ENCODE assay signal across 8 mouse cellular contexts in the genomic region with DNA sequence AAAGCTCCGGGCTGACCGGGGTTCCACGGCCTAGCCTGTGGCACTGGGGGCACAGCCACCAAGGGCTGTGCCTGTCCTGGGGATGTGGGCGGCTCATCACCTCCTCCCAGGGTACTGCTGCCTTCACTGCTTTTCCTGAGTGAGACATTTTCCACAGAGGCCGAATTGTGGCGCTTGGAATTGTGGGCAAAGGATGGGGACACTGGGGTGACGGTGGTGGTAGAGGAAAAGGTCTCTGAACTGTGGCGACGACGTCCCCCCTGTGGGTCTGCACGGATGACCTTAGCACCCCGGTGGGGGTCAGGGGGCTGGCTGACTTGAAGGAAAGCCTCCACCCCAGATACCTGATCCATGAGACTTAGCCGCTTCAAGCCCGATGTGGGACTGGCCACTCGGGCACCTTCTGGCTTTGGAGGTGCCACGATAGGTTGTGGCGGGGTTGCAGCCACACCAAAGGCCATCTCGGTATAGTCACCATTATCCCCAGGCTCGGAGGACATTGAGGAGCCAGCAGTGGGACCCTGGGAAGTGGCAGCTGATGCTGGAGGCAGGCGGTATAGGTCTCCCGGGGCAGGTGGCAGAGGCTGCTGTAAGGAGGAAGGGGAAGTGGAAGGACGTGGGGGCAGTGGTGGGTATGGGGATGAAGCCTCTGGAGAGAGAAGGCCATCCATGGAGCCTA. TPM values are rescaled to one million over a fixed set of nuclear protein-coding genes. Genes with fewer than 3 reads are reported as not detected.
DNase-seq lines count a peak whose midpoint lies in the region; ATAC-seq and TF ChIP-seq lines count a peak whose summit lies in the region.

No protein-coding gene starts in this region.

- peaks cover 75% of the 10 kb centered on the region for H3K36me3 ChIP-seq in erythroblast, embryonic 14.5 days (ENCODE audit: control insufficient read depth)
- peaks cover 23% of the 10 kb centered on the region; the same call in 1 of the 2 replicates for H3K36me3 ChIP-seq in E14TG2a.4 (ENCODE audit: insufficient read depth, low read length)
- 0 out of 2 replicates have a peak, but pooled peaks cover 12% of the 10 kb centered on the region for H3K36me3 ChIP-seq in forebrain, embryonic 12.5 days (replicated peaks)
- no peaks in the 10 kb centered on the region for H3K36me3 ChIP-seq in liver, adult 2 months (ENCODE audit: control insufficient read depth, insufficient read depth, low read length)

- no peak overlapping the region for H3K27ac ChIP-seq in forebrain, embryonic 12.5 days
- H3K27ac ChIP-seq in liver, adult 2 months (replicated peaks; ENCODE audit: insufficient read depth, low read depth, low read length) = no peak overlapping the region

- no peaks in the 10 kb centered on the region for H3K9me3 ChIP-seq in erythroblast, embryonic 14.5 days (ENCODE audit: control insufficient read depth, low read length)
- no peaks in the 10 kb centered on the region for H3K9me3 ChIP-seq in E14TG2a.4 (ENCODE audit: low read length)
- no peaks in the 10 kb centered on the region for H3K9me3 ChIP-seq in forebrain, embryonic 12.5 days

- 73% methylated on average over 22 of the region's 22 CpGs for WGBS in forebrain, embryonic 12.5 days
- 25% methylated on average over 22 of the region's 22 CpGs for WGBS in liver, adult 2 months

- no peak for TF ChIP-seq CTCF in E14TG2a.4 (conservative IDR thresholded peaks at IDR 0.05; ENCODE audit: low read length)
- TF ChIP-seq CTCF in liver, adult 2 months (IDR thresholded peaks at IDR 0.05; ENCODE audit: low read depth, low read length) = no peak

- H3K4me2 ChIP-seq in forebrain, embryonic 12.5 days = peak overlapping the region; percentile 93

- H3K79me2 ChIP-seq in liver, adult 2 months (ENCODE audit: control insufficient read depth, insufficient read depth, low read length) = peaks cover 60% of the 10 kb centered on the region

- no peak for ATAC-seq in erythroblast, adult 5-6 weeks (replicated peaks; ENCODE audit: low FRiP score, poor library complexity, severe bottlenecking)
- no peak for ATAC-seq in forebrain, embryonic 12.5 days (ENCODE audit: low FRiP score)

- TF ChIP-seq POLR2A in liver, adult 2 months (IDR thresholded peaks at IDR 0.05; ENCODE audit: extremely low read depth, insufficient read depth, low read length) = no peak

- peak overlapping the region; percentile 92; the same call in 1 of the 2 replicates for H3K9ac ChIP-seq in forebrain, embryonic 12.5 days
- H3K9ac ChIP-seq in liver, adult 2 months (ENCODE audit: low read depth, low read length) = peak overlapping the region; percentile 94

- peaks cover 3% of the 10 kb centered on the region; the same call in 1 of the 2 replicates for H3K27me3 ChIP-seq in erythroblast, embryonic 14.5 days (ENCODE audit: control insufficient read depth)
- H3K27me3 ChIP-seq in E14TG2a.4 (ENCODE audit: insufficient read depth, low read length) = peaks cover 31% of the 10 kb centered on the region
- H3K27me3 ChIP-seq in forebrain, embryonic 12.5 days = peaks cover 12% of the 10 kb centered on the region; the same call in 1 of the 2 replicates
- no peaks in the 10 kb centered on the region for H3K27me3 ChIP-seq in liver, adult 2 months (ENCODE audit: control insufficient read depth, insufficient read depth, low read length)

- DNase-seq in liver, adult 2 months (ENCODE audit: extremely low read depth, low read depth, low spot score) = no peak
- DNase-seq in embryo, embryonic 10.5 days (ENCODE audit: low spot score) = no peak
- DNase-seq in urinary bladder, adult 2 months (ENCODE audit: low spot score) = no peak
- no peak for DNase-seq in spleen, postnatal 14 days (ENCODE audit: low spot score in 2 of 2)

- peaks cover 86% of the 10 kb centered on the region for H3K4me1 ChIP-seq in erythroblast, embryonic 14.5 days (ENCODE audit: control insufficient read depth)
- peaks cover 75% of the 10 kb centered on the region for H3K4me1 ChIP-seq in E14TG2a.4 (replicated peaks; ENCODE audit: low read depth, low read length)
- H3K4me1 ChIP-seq in forebrain, embryonic 12.5 days = peaks cover 79% of the 10 kb centered on the region
- H3K4me1 ChIP-seq in liver, adult 2 months (ENCODE audit: control insufficient read depth, insufficient read depth, low read length) = peaks cover 40% of the 10 kb centered on the region

- H3K4me3 ChIP-seq in erythroblast, embryonic 14.5 days (replicated peaks) = peak overlapping the region; percentile 89
- H3K4me3 ChIP-seq in E14TG2a.4 (replicated peaks; ENCODE audit: low read length) = peak overlapping the region; percentile 90
- peak overlapping the region; percentile 83 for H3K4me3 ChIP-seq in forebrain, embryonic 12.5 days (replicated peaks)
- peak overlapping the region; percentile 34; the same call in 1 of the 2 replicates for H3K4me3 ChIP-seq in liver, adult 2 months (ENCODE audit: insufficient read depth, low read depth, low read length)

RNA-seq across cellular contexts. Expression of a gene that starts 3.3 kb away (rescaled TPM):
- 2.8 and 3.3 TPM in 2 replicates for polyA plus RNA-seq in erythroblast, embryonic 14.5 days (2012)
- 12.1 and 15.2 TPM in 2 replicates for total RNA-seq in erythroblast, adult 5-6 weeks (2015; ENCODE audit: low replicate concordance)
- 10.6 and 13.5 TPM in 2 replicates for total RNA-seq in erythroblast, adult 5-6 weeks (2017; ENCODE audit: low replicate concordance)
- polyA plus RNA-seq in forebrain, embryonic 12.5 days (2016; fragmentation: Nextera tagmentation; extraction: Ambion mirVana) = 5.0 and 6.5 TPM in 2 replicates
- 8.6 and 19.2 TPM in 2 replicates for total RNA-seq in liver, adult 2 months (2014; rRNA removed)
- 4.8 and 5.7 TPM in 2 replicates for polyA plus RNA-seq in liver, adult 2 months (2012; rRNA removed)
- polyA plus RNA-seq in urinary bladder, adult 2 months (2012; rRNA removed) = 8.5 and 13.4 TPM in 2 replicates

Comparison
In these comparisons a context has a peak if more than half of its experiments do, and no peak if none do; other contexts are left out.
1. H3K4me3 ChIP-seq: peak in every context shown above with its lines; median percentile 90 in E14TG2a.4; 89 in erythroblast, embryonic 14.5 days; 83 in forebrain, embryonic 12.5 days; 34 in liver, adult 2 months.